Mouse (Mus musculus): ENCODE measurements at regions not wholly inside any gene's neighbourhood (a gene's known extent, or its start where the extent isn't known, plus 50 kb on each side); places are given as distances from the start of the nearest gene placed in this dataset.

GRCm38 (mm10) chr3:143662041-143662685 lies 542.9 kb downstream of the Lmo4 start:
- TF ChIP-seq CTCF (IDR thresholded peaks at IDR 0.05; ENCODE audit: low read depth), result no peak
- TF ChIP-seq EP300 (optimal IDR thresholded peaks at IDR 0.05), result no peak
